Mouse (Mus musculus) gastrocnemius, postnatal 36 days (tissue): ENCODE results near the gene Tmtc3. TPM values are rescaled to one million over a fixed set of nuclear protein-coding genes. Genes with fewer than 3 reads are reported as not detected.
"Not testable (repeated sequence)": the region's sequence is repeated elsewhere in the genome, so short reads cannot be mapped to it uniquely, and the experiment has no call there.

ENCODE experiments used
- DNase-seq, 2 experiments: peaks; one replicate each; pipeline ENCODE4 v3.0.0; 2022
- intact Hi-C: fragments of 180-260 bp; cut with DNase I; formaldehyde crosslinking; loops from one replicate; pipeline ENCODE4 v1.15.1; 2025
- long read RNA-seq, 2 experiments: library from polyadenylated mRNA; stranded (forward); transcript quantifications; one replicate each; pipeline ENCODE4 v2.0.0; 2021
- total RNA-seq, 2 experiments: library from RNA; stranded (reverse); gene quantifications; 2 replicates each; pipeline ENCODE4 v1.2.3; 2021

Gene Tmtc3
- 1 to 10 TPM; 7.3 to 9.4 TPM for total RNA-seq
- long read RNA-seq, experiment 1, full-length matches to known transcripts = 1 of 1 reads
- long read RNA-seq, experiment 1, partial matches to known transcripts = 0 of 1 reads
- long read RNA-seq, experiment 1, other reads (novel, unspliced or antisense) = 0 of 1 reads
- long read RNA-seq, experiment 2, partial matches to known transcripts = 1 of 1 reads
- long read RNA-seq, experiment 2, other reads (novel, unspliced or antisense) = 0 of 1 reads

- intact Hi-C loops = no loop called here
- DNase-seq = peak; percentile 81 to 89
Observed at GRCm38 (mm10) chr10:100487097-100487978, at the start of gene Tmtc3, which contains the start of gene Cep290. TSS of gene Tmtc3 (minus strand) at chr10:100487350. TSS of gene Cep290 (plus strand) at chr10:100487558.

GRCm38 (mm10) chr10:100524499-100525390 lies 37.6 kb upstream of the Tmtc3 start:
- no peak for DNase-seq
- intact Hi-C loops = no loop called here

- no peak for DNase-seq
- intact Hi-C loops = no loop called here
Observed at GRCm38 (mm10) chr10:100522330-100522729, 35.2 kb upstream of the Tmtc3 start.

GRCm38 (mm10) chr10:100521617-100522016 lies 34.5 kb upstream of the Tmtc3 start:
- DNase-seq = no peak
- intact Hi-C loops = no loop called here

- intact Hi-C loops = no loop called here
- no peak for DNase-seq
Observed at GRCm38 (mm10) chr10:100508170-100508569, 21.0 kb upstream of the Tmtc3 start.

- DNase-seq = no peak
- intact Hi-C loops = no loop called here
Observed at GRCm38 (mm10) chr10:100498309-100498708, 11.2 kb upstream of the Tmtc3 start.

- intact Hi-C loops = no loop called here
Observed at GRCm38 (mm10) chr10:100491916-100492315, 4.8 kb upstream of the Tmtc3 start.

GRCm38 (mm10) chr10:100486701-100487096 lies 451 bp downstream of the Tmtc3 start:
- intact Hi-C loops = no loop called here
- no peak for DNase-seq

More at GRCm38 (mm10) chr10:100491916-100492315, 4.8 kb upstream of the Tmtc3 start:
- DNase-seq = no peak

GRCm38 (mm10) chr10:100479538-100479937 lies 7.6 kb downstream of the Tmtc3 start:
- DNase-seq = no peak
- intact Hi-C loops = no loop called here

- no peak for DNase-seq
- intact Hi-C loops = no loop called here
Observed at GRCm38 (mm10) chr10:100475040-100475439, 12.1 kb downstream of the Tmtc3 start.

- intact Hi-C loops = no loop called here
- DNase-seq = no peak
Observed at GRCm38 (mm10) chr10:100460515-100460914, 26.6 kb downstream of the Tmtc3 start.

- intact Hi-C loops = no loop called here
- no peak for DNase-seq
Observed at GRCm38 (mm10) chr10:100449394-100449793, 37.8 kb downstream of the Tmtc3 start.

GRCm38 (mm10) chr10:100427592-100427991 lies 59.6 kb downstream of the Tmtc3 start:
- intact Hi-C loops = no loop called here
- DNase-seq = peak in 1 of 2 experiments; percentile 7

GRCm38 (mm10) chr10:100415566-100415965 lies 71.6 kb downstream of the Tmtc3 start:
- intact Hi-C loops = no loop called here
- DNase-seq = no peak

- intact Hi-C loops, DNase-seq: not testable (repeated sequence)
Observed at GRCm38 (mm10) chr10:100402301-100402700, 84.8 kb downstream of the Tmtc3 start.

Other genes starting within 250 kb of the Tmtc3 start
- gene Gm4301, start 151.7 kb downstream of the Tmtc3 start, total RNA-seq = not detected
- not detected for gene Gm4302, start 146.5 kb downstream of the Tmtc3 start, total RNA-seq
- gene Gm4303, start 141.4 kb downstream of the Tmtc3 start, total RNA-seq = not detected
- not detected for gene Gm4305, start 136.3 kb downstream of the Tmtc3 start, total RNA-seq
- not detected for gene Gm4307, start 126.0 kb downstream of the Tmtc3 start, total RNA-seq
- gene Gm4312, start 104.8 kb downstream of the Tmtc3 start, total RNA-seq = not detected
- gene Cep290, start 208 bp upstream of the Tmtc3 start, total RNA-seq = 1 to 10 TPM; 2.2 to 2.6 TPM
- 1 to 10 TPM; 6.7 to 8.2 TPM for gene 4930430F08Rik, start 103.1 kb upstream of the Tmtc3 start, total RNA-seq
- gene 1700017N19Rik, start 103.1 kb upstream of the Tmtc3 start, total RNA-seq = not detected